ENCODE assay signal across 16 mouse cellular contexts in genomic region chr13:40971261-40971660, GRCm38 (mm10). TPM values are rescaled to one million over a fixed set of nuclear protein-coding genes. Genes with fewer than 3 reads are reported as not detected.
A peak's percentile ranks its signal among the peaks of the same experiment; 100 is the strongest.
DNase-seq lines count a peak whose midpoint lies in the region; ATAC-seq and TF ChIP-seq lines count a peak whose summit lies in the region.
"Had no signal": no experiment of that assay in that cellular context is flagged by ENCODE, and none has a peak within 500 bp of the region (broad histone marks: within the 10 kb centered on the region; RNA-seq: fewer than 3 reads in every experiment).

No protein-coding gene starts in this region.

- H3K4me1 ChIP-seq in stomach, postnatal 0 days (replicated peaks; ENCODE audit: control insufficient read depth, insufficient read depth) = no peaks in the 10 kb centered on the region
- H3K4me1 ChIP-seq: embryonic facial prominence, embryonic 13.5 days; hindbrain, embryonic 10.5 days; kidney, embryonic 15.5 days; lung, embryonic 15.5 days; midbrain, embryonic 10.5 days had no signal

- 73% methylated on average over 5 of the region's 5 CpGs for WGBS in stomach, postnatal 0 days

- no peak overlapping the region for H3K27ac ChIP-seq in stomach, postnatal 0 days (replicated peaks)
- H3K27ac ChIP-seq: embryonic facial prominence, embryonic 13.5 days; heart, adult 2 months; hindbrain, embryonic 10.5 days; kidney, embryonic 15.5 days; lung, embryonic 15.5 days; midbrain, embryonic 10.5 days had no signal

- no peak for TF ChIP-seq CTCF in stomach, postnatal 0 days (IDR thresholded peaks at IDR 0.05; ENCODE audit: low read depth)

- no peaks in the 10 kb centered on the region for H3K36me3 ChIP-seq in stomach, postnatal 0 days (ENCODE audit: control insufficient read depth, insufficient read depth, low read length)
- H3K36me3 ChIP-seq: embryonic facial prominence, embryonic 13.5 days; hindbrain, embryonic 10.5 days; kidney, embryonic 15.5 days; lung, embryonic 15.5 days; midbrain, embryonic 10.5 days had no signal

- H3K9me3 ChIP-seq in stomach, postnatal 0 days (ENCODE audit: control insufficient read depth, low read length) = no peaks in the 10 kb centered on the region
- H3K9me3 ChIP-seq: embryonic facial prominence, embryonic 13.5 days; hindbrain, embryonic 10.5 days; kidney, embryonic 15.5 days; lung, embryonic 15.5 days; midbrain, embryonic 10.5 days had no signal

- no peaks in the 10 kb centered on the region for H3K27me3 ChIP-seq in stomach, postnatal 0 days (ENCODE audit: control insufficient read depth, insufficient read depth, low read length)
- H3K27me3 ChIP-seq: embryonic facial prominence, embryonic 13.5 days; kidney, embryonic 15.5 days; lung, embryonic 15.5 days had no signal

- no peak for TF ChIP-seq EP300 in stomach, postnatal 0 days (optimal IDR thresholded peaks at IDR 0.05)

- H3K9ac ChIP-seq in stomach, postnatal 0 days (ENCODE audit: low read length) = no peak overlapping the region
- H3K9ac ChIP-seq: embryonic facial prominence, embryonic 13.5 days; kidney, embryonic 15.5 days; lung, embryonic 15.5 days had no signal

- H3K4me2 ChIP-seq in stomach, postnatal 0 days (replicated peaks; ENCODE audit: low read depth) = no peak overlapping the region
- H3K4me2 ChIP-seq: embryonic facial prominence, embryonic 13.5 days; kidney, embryonic 15.5 days; lung, embryonic 15.5 days had no signal

- ATAC-seq in stomach, postnatal 0 days (ENCODE audit: low FRiP score, low TSS enrichment) = peak; percentile 40; the same call in 1 of the 2 replicates
- ATAC-seq: CD4-positive, CD25-positive, alpha-beta regulatory T cell, adult 4 months had no signal

- peak; percentile 34 to 39 for DNase-seq in lung, adult 18-20 months
- no peak for DNase-seq in lung, postnatal 14 days
- DNase-seq in adipocyte (ENCODE audit: low spot score) = peak; percentile 71
- DNase-seq in lung, postnatal 10 days = peak; percentile 8
- no peak for DNase-seq in stomach, postnatal 0 days (ENCODE audit: low spot score)
- DNase-seq in cerebellum, adult 9-10 months = no peak
- no peak for DNase-seq in urinary bladder, postnatal 36 days (ENCODE audit: low spot score in 2 of 2)
- DNase-seq: adrenal gland, postnatal 10 days; cerebellum, adult 2 months; heart, adult 2 months had no signal

- no peak overlapping the region for H3K4me3 ChIP-seq in stomach, postnatal 0 days (ENCODE audit: low read depth, low read length)
- H3K4me3 ChIP-seq: embryonic facial prominence, embryonic 13.5 days; heart, adult 2 months; hindbrain, embryonic 10.5 days; kidney, embryonic 15.5 days; lung, embryonic 15.5 days; midbrain, embryonic 10.5 days had no signal

RNA-seq across cellular contexts. Expression of gene Pak1ip1, which starts 29.6 kb away (rescaled TPM):
- polyA plus RNA-seq in stomach, postnatal 0 days (2015; fragmentation: Nextera tagmentation; extraction: Ambion mirVana) = 60.2 and 63.8 TPM in 2 replicates

RNA-seq across cellular contexts. Expression of gene Tmem14c, which starts 44.8 kb away (rescaled TPM):
- 298 and 302 TPM in 2 replicates for polyA plus RNA-seq in stomach, postnatal 0 days (2015; fragmentation: Nextera tagmentation; extraction: Ambion mirVana)

Comparison
In these comparisons a context has a peak if more than half of its experiments do, and no peak if none do; other contexts are left out.
1. DNase-seq: peak in lung, adult 18-20 months (2 of 2), adipocyte (single experiment) and lung, postnatal 10 days (single experiment); none in lung, postnatal 14 days (single experiment), stomach, postnatal 0 days (single experiment), cerebellum, adult 9-10 months (single experiment) and urinary bladder, postnatal 36 days (0 of 2).